Mouse (Mus musculus) heart, postnatal 0 days (tissue): ENCODE data around the gene Prim2.

ENCODE experiments used
- CTCF ChIP-seq: IDR thresholded peaks from 2 replicates; pipeline ENCODE4 v1.5.1; 2016; ENCODE audit warnings: antibody characterized with exemption, control low read depth, low read depth
- EP300 ChIP-seq: IDR thresholded peaks from 2 replicates; pipeline ENCODE4 v1.6.1; 2016; ENCODE audit warnings: antibody characterized with exemption, low read depth

GRCm38 (mm10) chr1:33649021-33649420 lies 20.6 kb downstream of the Prim2 start:
- TF ChIP-seq CTCF: no peak
- no peak for TF ChIP-seq EP300
